Mouse (Mus musculus) thymus, adult 18-20 months (tissue): Measurements from ENCODE around the gene Gm10447.

ENCODE experiments used
- DNase-seq, 2 experiments: peaks; one replicate each; pipeline ENCODE4 v3.0.0; 2022; ENCODE audit warnings: mixed read lengths in 2 of 2

Gm10447 gene

DNA sequence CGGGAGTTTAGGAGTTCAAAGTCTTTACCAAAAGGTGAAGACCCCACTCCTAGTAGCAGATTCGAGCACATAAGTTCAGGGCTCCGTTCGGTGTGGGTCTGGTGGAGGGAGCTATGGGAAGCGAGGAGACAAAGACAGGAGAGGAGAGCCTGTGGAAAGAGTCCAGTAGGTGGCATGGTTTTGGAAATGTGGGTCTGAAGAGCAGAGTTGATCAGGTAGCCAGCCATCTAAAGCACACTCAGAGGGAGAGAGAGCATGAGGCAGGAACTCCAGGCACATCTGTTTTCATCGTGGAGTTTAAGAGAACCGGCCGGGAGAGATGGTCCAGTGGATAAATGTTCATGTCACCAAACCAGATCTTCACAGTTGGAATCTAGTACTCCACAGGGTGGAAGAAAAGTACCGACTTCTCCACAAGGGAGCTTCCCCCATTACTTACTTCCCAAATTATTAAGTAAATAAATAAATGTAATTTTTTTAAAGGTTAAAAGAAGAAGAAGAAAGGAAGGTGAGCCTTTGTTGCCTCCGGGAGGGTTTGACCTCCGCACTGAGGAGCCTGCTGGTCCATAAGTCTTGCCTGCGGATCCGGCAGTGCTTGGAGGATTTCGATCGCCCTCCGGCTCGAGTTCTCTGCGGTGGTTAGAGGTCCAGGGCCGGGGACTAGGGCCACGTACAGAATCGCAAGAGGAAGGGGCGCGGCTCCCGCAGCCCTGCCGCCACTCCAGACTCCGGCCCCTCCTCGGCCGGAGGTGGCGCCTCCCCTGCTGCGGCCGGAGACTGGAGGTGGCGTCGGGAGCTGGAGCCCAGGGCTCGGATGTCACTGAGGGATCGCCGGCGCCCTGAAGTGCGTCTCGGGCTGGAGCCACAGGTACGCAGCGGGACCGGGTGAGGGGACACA is at the start of gene Gm10447, which contains the start of gene Shroom1:
TSS of gene Gm10447 (minus strand) at position 637 of the 898 bp plus-strand sequence.
TSS of gene Shroom1 (plus strand) at position 732 of the 898 bp plus-strand sequence.
- no peak for DNase-seq

DNA sequence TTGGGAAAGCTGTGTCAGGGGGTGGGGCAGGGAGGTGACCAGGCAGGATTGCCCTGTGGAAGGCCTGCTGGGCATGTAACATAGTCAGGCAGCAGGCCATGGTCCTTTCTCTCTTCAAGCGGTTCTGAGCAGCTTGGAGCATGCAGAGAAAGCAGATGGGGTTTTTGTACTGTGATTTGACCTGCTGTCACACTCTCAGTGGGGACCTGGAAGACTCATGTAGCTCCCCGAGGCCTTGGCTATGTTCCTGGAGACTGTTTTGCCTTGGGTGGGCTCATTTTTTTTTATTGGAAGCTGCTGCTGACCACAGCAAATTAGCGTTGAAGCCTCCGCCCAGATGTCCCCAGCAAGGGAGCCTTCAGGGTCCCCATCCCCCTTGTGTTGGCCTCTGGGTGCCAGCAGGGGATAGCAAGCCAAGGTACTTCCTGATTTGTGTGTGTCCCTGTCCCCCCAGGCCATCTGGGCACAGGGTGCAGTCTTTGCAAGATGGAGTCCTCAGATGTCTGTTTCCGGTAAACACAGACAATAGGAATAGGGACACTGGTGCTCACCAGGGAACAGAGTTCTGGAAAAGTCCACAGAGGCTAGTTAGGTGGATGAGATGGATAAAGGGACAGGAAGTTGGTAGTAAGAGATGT is 48.2 kb upstream of the Gm10447 start:
- no peak for DNase-seq

DNA sequence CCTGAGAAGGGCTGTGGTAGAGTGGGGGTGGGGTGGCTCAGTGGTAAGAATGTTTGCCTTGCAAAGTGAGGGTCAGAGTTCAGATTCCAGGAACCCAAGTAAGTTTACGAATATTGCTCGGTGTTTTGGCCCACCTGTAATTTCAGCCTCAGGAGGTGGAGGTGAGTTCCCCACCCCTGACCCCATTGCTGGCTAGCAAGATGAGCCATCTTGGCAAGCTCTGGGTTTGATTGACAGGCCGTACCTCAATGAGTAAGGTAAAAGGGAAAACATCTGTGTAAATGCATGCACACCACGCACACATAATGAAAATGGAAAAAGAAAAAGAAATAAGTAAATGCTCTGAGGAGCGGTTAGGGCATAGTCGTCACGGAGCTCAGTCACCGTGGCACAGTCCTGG is 47.5 kb upstream of the Gm10447 start:
- no peak for DNase-seq

DNA sequence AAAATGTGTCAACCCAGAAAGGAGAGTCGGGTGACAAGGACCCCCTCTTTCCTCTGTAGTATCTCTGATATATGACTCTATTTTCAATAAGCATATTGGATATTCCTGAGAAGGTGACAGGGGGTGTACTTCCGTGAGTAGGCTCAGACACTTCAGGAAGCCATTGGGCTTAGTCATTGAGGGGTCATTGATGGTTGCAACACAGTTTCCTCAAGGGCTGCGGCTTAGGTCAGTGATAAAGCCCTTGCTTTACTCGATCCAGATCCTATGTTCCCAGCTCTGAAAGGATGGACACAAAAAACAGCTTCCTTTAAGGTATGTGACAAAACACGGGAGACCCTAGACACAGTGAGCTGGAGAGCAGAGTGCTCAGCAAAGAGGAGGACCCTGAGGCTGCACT is 46.8 kb upstream of the Gm10447 start:
- no peak for DNase-seq

DNA sequence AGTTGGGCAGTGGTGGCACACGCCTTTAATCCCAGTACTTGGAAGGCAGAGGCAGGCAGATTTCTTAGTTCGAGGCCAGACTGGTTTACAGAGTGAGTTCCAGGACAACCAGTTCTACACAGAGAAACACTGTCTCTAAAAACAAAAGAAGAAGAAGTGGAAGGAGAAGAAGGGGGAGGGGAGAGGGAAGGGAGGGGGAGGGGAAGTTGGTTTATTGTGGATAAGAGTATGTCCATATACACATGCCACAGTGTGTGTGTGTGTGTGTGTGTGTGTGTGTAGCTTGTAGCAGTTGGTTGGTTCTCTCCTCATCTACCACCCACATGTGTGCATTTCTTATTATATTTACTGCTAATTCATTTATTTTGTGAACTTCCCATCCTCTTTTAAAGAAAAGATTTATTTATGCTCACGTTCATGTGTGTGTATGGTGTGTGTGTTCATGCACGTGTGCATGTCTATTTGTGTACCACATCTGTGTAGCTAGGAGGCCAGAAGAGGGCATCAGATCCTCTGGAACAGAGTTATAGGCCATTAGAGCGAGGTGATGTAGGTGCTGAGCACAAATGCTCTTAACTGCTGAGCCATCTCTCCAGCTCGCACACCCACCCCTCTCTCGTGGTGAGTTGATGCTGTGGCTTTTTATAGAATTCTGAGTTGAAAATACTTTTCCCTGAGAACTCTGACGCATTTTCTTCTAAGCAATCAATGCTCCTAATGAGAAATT is 45.3 kb upstream of the Gm10447 start:
- DNase-seq, result no peak

DNA sequence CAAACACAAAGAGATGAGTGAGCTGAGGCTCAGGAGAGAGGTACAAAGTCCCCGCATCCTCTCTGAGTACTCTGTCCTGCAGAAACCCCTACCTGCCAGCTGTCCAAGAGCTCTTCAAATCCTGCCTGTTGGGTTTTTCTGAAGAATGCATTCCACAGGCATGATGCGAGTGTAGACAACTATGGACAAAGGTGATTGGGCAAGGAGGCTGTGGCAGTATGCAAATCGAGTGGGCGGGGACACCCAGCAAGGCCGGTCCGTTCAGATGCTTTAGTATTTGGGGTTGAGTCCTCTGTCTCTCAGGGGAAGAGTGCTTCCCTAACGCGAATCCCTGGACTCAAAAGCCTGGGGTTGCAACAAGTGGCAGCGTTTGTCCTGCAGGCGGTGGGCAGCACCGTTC is 43.7 kb upstream of the Gm10447 start:
- DNase-seq, result no peak

DNA sequence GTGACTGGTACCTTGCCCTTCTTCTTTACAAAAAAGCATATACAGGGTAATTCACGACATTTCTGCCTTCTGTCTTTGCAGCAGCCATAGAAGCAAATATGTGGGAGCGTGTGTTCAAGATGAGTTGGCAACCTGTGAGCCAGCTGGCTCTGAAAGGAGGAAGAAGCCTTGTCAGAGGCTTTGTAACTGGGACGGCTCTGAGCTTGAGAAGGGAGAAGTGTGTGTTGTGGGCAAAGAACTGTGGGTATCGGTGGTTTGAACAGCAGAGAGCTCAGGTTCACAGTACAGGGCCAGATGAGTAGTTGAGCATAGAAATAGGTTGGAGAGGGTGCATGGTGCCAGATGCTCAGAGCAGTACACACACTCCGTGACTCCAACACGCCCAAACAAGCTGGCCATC is 40.0 kb upstream of the Gm10447 start:
- DNase-seq, result no peak

DNA sequence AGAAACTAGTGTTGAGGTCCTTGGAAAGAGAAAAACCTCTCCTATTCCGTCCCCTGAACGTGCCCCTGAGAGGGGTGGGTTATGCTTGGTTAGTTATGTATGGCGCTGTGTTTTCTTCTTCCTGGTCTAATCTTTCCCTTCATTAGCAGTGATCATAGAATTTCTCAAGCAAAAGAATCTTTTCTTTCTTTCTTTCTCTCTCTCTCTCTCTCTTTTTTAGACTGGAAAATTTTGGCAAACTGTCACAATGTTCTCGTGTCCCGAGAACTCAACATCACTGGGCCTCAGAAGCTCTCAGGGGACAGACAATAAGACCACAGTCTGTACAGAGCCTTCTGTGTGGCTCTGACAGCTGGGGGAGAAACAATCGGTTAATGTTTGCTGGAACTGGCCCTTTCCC is 38.5 kb upstream of the Gm10447 start:
- no peak for DNase-seq

DNA sequence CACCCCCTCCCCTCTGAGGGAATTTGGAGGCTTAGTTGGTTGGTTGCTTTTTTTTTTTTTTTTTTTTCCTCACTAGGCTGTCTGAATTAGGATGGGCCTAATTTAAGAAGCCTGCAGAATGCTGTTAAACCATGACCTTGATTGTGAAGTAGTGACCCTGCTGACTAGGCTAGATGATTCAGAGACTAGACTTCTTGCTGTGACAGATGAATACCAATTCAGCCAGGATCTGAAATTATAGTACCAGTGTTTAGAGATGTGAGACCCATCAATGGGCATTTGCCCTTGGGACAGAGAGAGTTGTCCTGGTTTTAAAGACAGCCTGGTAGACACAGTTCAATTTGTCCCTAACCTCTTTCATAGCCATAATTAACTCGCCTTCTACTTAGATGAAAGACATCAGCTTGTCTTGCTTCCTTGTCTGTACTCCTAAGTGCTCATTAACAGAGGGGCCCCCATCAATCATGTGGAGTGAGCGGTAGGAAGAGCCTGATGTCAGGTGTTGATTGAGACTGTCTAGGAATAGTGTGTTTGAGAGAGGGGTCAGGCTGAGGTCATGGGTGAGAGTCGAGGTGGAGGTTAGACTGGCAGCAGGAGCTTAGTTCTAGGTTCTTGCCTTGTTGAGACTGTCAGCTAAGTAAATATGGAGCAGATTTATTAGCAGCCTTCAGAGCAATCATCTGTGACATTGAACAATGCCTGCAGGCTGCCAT is 36.5 kb upstream of the Gm10447 start:
- no peak for DNase-seq

DNA sequence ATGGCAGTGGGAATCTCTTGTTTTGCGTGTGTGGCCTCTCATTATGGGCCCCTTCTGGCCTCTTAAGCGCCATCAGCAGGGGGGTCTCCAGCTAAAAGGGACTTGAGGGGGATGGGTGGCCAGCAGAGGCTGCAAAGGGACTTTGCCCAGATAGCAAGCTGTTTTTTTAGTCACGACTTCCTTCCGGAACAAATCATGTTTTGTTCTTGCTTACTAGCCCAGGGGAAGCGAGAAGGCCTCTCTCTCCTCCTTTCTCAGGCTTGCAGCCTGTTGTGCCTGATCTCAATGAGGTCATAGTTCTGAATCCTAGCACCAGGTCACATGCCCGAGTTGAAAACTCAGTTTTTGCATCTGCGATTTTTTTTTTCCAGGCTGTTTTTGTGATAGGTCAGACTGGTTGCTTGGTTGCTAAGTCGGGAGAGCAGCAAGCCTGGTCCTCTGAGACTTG is 35.1 kb upstream of the Gm10447 start:
- no peak for DNase-seq

DNA sequence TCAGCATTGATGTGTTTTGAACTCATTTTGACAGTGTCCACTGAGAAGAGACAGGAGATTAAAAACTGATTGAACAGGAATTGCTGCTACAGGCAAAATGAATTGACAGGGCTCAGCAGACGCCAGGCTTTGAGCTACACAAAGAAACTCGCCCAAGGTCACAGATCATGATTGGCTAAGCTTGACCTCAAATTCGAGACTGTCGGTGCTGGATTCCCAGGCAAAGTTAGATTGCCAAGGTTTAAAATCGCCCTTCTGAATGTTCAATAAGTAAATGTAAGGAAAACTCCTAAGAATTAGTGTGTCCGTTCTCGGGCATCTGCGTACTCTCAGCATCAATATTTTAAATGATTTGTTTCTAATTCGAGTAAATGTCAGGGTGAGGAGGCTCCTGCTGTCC is 32.5 kb upstream of the Gm10447 start:
- DNase-seq, result no peak

DNA sequence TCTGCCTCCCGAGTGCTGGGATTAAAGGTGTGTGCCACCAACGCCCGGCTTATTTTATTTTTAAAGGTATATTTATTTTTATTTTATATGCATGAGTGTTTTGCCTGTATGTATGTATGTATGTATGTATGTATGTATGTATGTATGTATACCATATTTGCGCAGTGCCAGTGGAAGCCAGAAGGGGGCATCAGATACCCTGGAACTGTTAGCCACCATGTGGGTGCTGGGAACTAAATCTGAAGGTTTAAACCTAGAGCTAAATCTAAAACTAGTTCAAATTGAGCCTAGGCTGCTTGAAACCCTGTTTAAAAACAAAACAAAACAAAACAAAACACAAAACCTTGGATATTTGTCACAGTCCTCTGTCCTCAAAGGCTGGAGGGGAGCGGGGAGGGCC is 32.1 kb upstream of the Gm10447 start:
- DNase-seq, result no peak

DNA sequence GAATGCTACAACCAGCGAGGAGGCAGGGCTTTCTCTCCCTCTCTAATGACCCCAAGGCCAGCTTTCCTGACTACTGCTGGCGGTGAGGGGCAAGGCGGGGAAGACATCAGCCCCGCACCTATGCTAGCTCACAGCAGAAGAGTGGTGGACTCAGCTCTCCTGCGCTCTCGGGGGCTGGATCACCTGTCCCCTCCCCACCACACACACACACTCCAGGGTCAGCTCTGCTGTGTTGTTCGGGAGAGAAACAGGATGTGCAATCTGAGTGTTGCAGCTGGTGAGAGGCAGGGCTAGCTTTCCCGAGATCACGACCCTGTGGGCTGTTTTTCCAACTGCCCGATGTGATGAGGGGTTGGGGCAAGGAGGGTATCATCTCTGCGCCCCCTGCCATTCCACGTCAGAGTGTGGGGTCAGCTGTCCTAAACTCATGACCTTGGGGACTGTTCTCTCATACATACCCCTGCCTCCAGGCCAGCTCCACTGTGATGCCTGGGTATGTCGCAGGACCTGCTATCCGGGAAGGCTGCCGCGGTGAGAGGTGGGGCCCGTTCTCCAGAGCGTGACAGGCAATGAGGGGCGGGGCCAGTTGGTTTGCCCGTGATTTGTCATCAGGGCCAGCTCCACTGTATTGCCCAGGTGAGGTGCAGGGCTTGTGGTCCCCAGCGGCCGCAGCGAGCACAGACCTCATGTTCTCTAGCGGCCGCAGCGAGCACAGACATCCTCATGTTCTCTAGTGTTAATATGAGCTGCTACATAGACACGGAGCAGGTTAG is 30.1 kb upstream of the Gm10447 start:
- DNase-seq, result no peak

DNA sequence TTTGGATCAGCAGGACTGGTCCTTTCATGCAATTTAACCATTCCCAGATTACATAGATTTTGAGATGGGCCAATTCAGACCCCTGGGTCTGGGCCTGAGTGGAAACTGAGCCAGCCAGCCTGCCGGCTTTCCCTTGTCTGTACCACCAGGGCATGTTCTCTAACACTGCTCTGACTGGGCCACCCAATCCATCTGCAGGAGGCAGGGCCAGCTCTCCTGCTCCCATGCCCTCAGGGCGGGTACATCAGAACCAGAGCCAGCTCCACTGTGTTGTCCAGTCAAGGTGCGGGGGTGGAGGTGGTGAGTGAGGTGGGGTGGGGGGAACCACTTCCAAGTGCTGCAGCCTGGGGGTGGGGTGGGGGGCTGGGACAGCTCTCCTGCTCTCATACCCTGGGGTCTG is 29.4 kb upstream of the Gm10447 start:
- DNase-seq, result no peak

DNA sequence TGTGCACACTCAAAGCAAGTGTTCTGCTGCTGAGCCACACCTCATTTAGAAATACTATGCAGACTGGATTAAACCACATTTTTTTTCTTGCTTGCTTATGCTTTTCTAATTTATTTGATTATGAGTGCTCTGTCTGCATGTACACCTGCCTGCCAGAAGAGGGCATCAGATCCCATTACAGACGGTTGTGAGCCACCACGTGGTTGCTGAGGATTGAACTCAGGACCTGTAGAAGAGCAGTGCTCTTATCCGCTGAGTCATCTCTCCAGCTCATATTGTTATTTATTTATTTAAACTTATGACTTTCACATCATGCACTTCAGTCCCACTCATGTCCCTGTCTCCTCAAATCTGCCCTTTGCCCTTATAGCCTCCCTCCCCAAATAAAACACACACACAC is 28.8 kb upstream of the Gm10447 start:
- DNase-seq, result no peak

DNA sequence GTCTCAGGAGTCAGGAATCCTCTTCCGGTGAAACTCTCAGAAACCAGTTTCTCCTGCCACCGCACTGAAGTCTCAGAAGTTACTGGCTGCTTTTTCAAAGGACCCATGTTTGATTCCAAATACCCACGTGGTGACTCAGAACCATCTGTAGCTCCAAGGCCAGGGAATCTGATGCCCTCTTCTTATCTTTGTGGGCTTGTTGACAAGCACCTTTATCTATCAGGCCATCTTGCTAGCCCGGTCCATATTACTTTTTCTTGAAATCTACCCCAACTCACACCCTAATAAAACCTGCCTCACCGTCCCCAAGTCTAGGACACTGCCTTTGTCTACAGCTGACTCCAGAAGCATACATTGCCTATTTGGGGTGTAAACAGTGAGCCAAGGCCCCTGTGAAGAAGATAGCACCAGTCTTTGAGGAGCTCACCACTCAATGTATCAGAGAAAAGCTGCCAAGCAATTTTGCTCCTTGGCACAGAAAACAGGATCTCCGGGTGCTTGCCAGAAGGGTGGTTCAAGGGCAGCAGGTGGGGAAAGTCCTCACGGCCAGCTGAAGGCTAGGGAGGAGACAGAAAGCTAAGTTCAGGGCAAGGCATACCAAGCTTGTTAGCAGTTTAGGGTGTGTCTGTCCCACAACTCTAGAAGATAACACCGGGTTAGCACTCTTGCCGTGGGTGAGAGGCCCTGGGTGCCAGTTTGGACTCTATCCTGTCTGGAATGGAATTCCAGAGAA is 26.4 kb upstream of the Gm10447 start:
- no peak for DNase-seq

DNA sequence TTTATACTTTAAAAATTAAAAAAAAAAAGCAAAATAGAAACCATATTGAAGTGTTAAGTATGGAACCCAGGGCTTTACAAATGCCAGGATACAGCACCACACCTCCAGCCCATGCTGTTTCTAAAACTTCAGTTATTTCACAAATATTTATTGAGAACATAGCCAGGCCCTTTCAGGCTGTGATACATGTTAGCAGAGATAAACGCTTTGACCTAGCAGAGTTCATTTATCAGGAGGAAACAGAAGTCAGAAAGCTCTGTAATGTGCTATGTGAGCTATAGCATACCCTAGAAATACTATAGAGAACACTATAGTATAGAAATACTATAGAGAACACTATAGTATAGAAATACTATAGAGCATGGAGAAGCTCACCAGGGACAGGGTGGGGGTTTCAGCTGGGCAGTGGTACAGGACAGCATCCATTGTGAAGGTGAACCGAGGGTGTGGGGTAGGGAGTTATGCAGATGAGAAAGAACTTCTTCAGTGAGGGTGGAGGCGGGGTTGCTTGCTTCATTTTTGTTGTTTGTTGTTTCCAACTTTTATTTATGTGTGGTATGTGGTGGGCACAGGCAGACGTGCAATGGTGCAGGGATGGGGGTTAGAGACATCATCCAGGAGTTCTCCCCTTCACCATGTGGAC is 24.3 kb upstream of the Gm10447 start:
- no peak for DNase-seq

DNA sequence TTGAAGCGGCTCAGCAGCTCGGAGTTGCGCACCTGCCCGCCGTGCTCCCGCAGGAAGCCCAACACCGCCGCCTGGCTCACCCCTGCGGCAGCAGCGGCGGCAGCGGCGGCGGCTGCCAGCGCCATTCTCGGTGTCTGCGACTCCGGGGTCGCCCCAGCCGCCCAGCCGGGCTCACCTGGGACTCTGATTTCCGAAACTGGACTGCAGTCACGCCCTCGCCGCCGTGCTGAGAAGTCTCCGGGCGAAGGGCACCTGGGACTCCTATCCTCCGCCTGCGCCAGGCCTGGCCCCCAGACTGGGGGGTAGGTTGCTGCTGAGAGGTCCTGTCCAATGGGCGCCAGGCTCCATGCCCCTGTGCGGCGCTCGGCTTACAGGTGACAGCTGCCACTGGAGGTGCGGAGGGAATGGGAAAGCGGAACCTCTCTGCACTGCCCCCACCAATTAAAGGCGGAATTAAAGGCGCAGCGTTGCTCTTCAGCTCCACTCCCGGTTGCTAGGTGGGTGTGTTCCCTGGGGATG is 22.9 kb upstream of the Gm10447 start, which contains the start of the genes Gm9945 and Sowaha:
TSS of gene Gm9945 (plus strand) at position 384 of the 519 bp plus-strand sequence.
TSS of gene Sowaha (minus strand) at position 492 of the 519 bp plus-strand sequence.
- DNase-seq, result no peak

DNA sequence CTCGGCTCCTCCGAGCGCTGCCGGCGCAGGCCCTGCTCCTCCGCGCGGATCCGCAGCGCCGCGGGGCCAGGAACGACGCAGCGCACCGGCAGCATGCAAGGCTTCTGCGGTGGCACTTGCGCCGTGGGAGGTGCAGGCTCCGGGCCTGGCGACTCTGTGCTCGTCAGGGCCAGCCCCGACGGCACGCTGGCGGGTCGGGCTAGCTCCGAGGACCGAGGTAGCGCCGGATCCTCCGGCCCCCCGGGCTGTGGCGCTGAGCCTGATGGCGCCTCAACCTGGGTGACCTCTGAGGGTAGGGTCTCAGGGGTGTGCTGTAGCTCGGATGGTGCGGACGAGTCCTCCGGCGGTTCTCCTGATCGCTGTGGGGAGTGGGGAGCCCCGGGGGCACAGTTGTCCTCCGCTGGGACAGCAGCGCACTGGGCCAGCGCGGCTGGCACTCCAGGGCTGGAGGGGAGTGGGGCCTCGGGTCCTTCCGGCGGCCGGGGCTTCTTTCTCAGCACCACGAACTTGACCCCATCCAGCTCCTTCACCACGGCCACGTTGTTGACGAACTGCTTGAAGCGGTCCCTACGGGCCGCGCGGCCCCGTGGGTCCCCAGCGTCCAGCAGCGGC is 22.4 kb upstream of the Gm10447 start:
- DNase-seq, result no peak
